Mouse (Mus musculus): ENCODE measurements around the gene Myadm.
A peak's percentile ranks its signal among the peaks of the same experiment; 100 is the strongest.

- TF ChIP-seq MAX (IDR thresholded peaks at IDR 0.05; ENCODE audit: low read length) (no peak), CTCF (conservative IDR thresholded peaks at IDR 0.05 in 1 of 2, IDR thresholded peaks at IDR 0.05 in 1 of 2; ENCODE audit: low read depth in 2 of 2, low read length in 2 of 2) (no peak), POLR2A (IDR thresholded peaks at IDR 0.05; ENCODE audit: low read depth, low read length) (no peak), E2F4 (IDR thresholded peaks at IDR 0.05; ENCODE audit: insufficient replicate concordance, low read depth, low read length) (no peak), CHD2 (IDR thresholded peaks at IDR 0.05; ENCODE audit: low read length) (no peak), EP300 (IDR thresholded peaks at IDR 0.05; ENCODE audit: low read length) (peak; percentile 69), SMC3 (IDR thresholded peaks at IDR 0.05; ENCODE audit: low read depth, low read length) (no peak), RCOR1 (conservative IDR thresholded peaks at IDR 0.05; ENCODE audit: low read depth, low read length) (no peak), USF1 (IDR thresholded peaks at IDR 0.05; ENCODE audit: low read depth, low read length) (no peak), UBTF (IDR thresholded peaks at IDR 0.05; ENCODE audit: low read depth, low read length) (no peak)
Observed at GRCm38 (mm10) chr7:3286036-3286435, 2.8 kb upstream of the Myadm start.
